Mouse (Mus musculus): ENCODE measurements around the gene St3gal2. TPM values are rescaled to one million over a fixed set of nuclear protein-coding genes. Genes with fewer than 3 reads are reported as not detected.
A peak's percentile ranks its signal among the peaks of the same experiment; 100 is the strongest.

St3gal2 gene
- total and polyA plus RNA-seq, 3 experiments: 16.9 to 44.5 (median 17.0) TPM

GRCm38 (mm10) chr8:110950065-110950484 lies 30.4 kb downstream of the St3gal2 start:
- no peaks in the 10 kb centered on the region for H3K27me3 ChIP-seq (replicated peaks)
- H3K4me3 ChIP-seq (replicated peaks in 1 of 3; ENCODE audit: low read depth in 2 of 3, low read length in 2 of 3, poor library complexity in 1 of 3): peak overlapping the region; percentile 31 to 44 (median 41)
- dilution Hi-C loops (cut with MboI; ENCODE audit: extremely low pct_ligation_motif_present, extremely low pct_unique_long_range_greater_than_20kb, low sequenced_read_pairs): no loop called here
- peak overlapping the region; percentile 70 for H3K4me2 ChIP-seq (ENCODE audit: insufficient read depth, low read depth, poor library complexity, severe bottlenecking)
- peaks cover 18 to 56% of the 10 kb centered on the region in 2 experiments for H3K36me3 ChIP-seq (replicated peaks in 1 of 2; ENCODE audit: control insufficient read depth in 1 of 2, insufficient read depth in 1 of 2, low read length in 1 of 2)
- peak overlapping the region; percentile 91 for H3K27ac ChIP-seq (ENCODE audit: insufficient read depth, low read depth)
- in situ Hi-C loops (cut with MboI; ENCODE audit: low pct_ligation_motif_present, low pct_unique_long_range_greater_than_20kb, low sequenced_read_pairs): no loop called here
- H3K4me1 ChIP-seq (ENCODE audit: control insufficient read depth in 1 of 2, insufficient read depth in 2 of 2): peaks cover 16 to 75% of the 10 kb centered on the region in 2 experiments
- peak overlapping the region; percentile 41 for H3K9ac ChIP-seq (ENCODE audit: insufficient read depth, low read depth)
- peaks cover 29% of the 10 kb centered on the region for H3K79me2 ChIP-seq (replicated peaks; ENCODE audit: control insufficient read depth, extremely low read depth, insufficient read depth, poor library complexity, severe bottlenecking)
- TF ChIP-seq ZMIZ1 (IDR thresholded peaks at IDR 0.05; ENCODE audit: low read depth, low read length) (peak; percentile 25; the same call in 1 of the 2 replicates), UBTF (IDR thresholded peaks at IDR 0.05; ENCODE audit: low read depth, low read length) (no peak), NRF1 (IDR thresholded peaks at IDR 0.05; ENCODE audit: low read depth, low read length) (0 out of 2 replicates have a peak, but pooled peaks have one; percentile 25), ZC3H11A (IDR thresholded peaks at IDR 0.05; ENCODE audit: low read depth, low read length) (no peak), EP300 (IDR thresholded peaks at IDR 0.05; ENCODE audit: low read length) (peak; percentile 82), POLR2AphosphoS2 (IDR thresholded peaks at IDR 0.05; ENCODE audit: low read depth, low read length) (no peak), JUND (conservative IDR thresholded peaks at IDR 0.05; ENCODE audit: low read depth, low read length) (no peak), HCFC1 (IDR thresholded peaks at IDR 0.05; ENCODE audit: low read depth, low read length) (peak; percentile 56), CHD2 (IDR thresholded peaks at IDR 0.05; ENCODE audit: low read length) (peak; percentile 67), MEF2A (IDR thresholded peaks at IDR 0.05; ENCODE audit: borderline replicate concordance, low read depth, low read length) (peak; percentile 95), MXI1 (IDR thresholded peaks at IDR 0.05; ENCODE audit: low read depth, low read length) (peak; percentile 66), MAZ (IDR thresholded peaks at IDR 0.05; ENCODE audit: low read depth, low read length) (peak; percentile 83; the same call in 1 of the 2 replicates), ZKSCAN1 (IDR thresholded peaks at IDR 0.05; ENCODE audit: borderline replicate concordance, low read depth, low read length) (no peak), SMC3 (IDR thresholded peaks at IDR 0.05; ENCODE audit: low read depth, low read length) (peak; percentile 10; the same call in 1 of the 2 replicates), USF2 (conservative IDR thresholded peaks at IDR 0.05; ENCODE audit: low read depth, low read length) (no peak), JUN (IDR thresholded peaks at IDR 0.05; ENCODE audit: insufficient read depth, low read depth, low read length) (no peak), USF1 (IDR thresholded peaks at IDR 0.05; ENCODE audit: low read depth, low read length) (no peak), MYC (IDR thresholded peaks at IDR 0.05; ENCODE audit: low read depth, low read length) (peak; percentile 75; the same call in 1 of the 2 replicates), MAX (IDR thresholded peaks at IDR 0.05; ENCODE audit: low read length) (peak; percentile 84), TCF12 (IDR thresholded peaks at IDR 0.05; ENCODE audit: low read depth, low read length) (peak; percentile 88), RCOR1 (conservative IDR thresholded peaks at IDR 0.05; ENCODE audit: low read depth, low read length) (peak; percentile 82), ETS1 (conservative IDR thresholded peaks at IDR 0.05; ENCODE audit: low read depth, low read length) (peak; percentile 89), GABPA (IDR thresholded peaks at IDR 0.05; ENCODE audit: insufficient replicate concordance, low read depth, low read length) (no peak), ZNF384 (IDR thresholded peaks at IDR 0.05; ENCODE audit: low read depth, low read length) (no peak; the same call in 1 of the 2 replicates), IRF4 (IDR thresholded peaks at IDR 0.05; ENCODE audit: low read depth, low read length) (peak; percentile 77), SIN3A (IDR thresholded peaks at IDR 0.05; ENCODE audit: low read length) (peak; percentile 79), BHLHE40 (IDR thresholded peaks at IDR 0.05; ENCODE audit: low read depth, low read length) (peak; percentile 87), ELF1 (IDR thresholded peaks at IDR 0.05; ENCODE audit: low read depth, low read length) (peak; percentile 61), TBP (conservative IDR thresholded peaks at IDR 0.05; ENCODE audit: low read depth, low read length) (peak; percentile 77; the same call in 1 of the 2 replicates), NELFE (IDR thresholded peaks at IDR 0.05; ENCODE audit: low read depth, low read length) (no peak), POLR2A (IDR thresholded peaks at IDR 0.05; ENCODE audit: low read depth, low read length) (peak; percentile 68), CTCF (conservative IDR thresholded peaks at IDR 0.05 in 1 of 2, IDR thresholded peaks at IDR 0.05 in 1 of 2; ENCODE audit: low read depth in 2 of 2, low read length in 2 of 2) (no peak), KAT2A (IDR thresholded peaks at IDR 0.05; ENCODE audit: insufficient replicate concordance, low read length) (0 out of 2 replicates have a peak, but pooled peaks have one; percentile 58), MAFK (IDR thresholded peaks at IDR 0.05; ENCODE audit: insufficient replicate concordance, low read length) (0 out of 2 replicates have a peak, but pooled peaks have one; percentile 21), E2F4 (IDR thresholded peaks at IDR 0.05; ENCODE audit: insufficient replicate concordance, low read depth, low read length) (no peak)
- H3K9me3 ChIP-seq (replicated peaks; ENCODE audit: low read length): peaks cover 2% of the 10 kb centered on the region
- peak; percentile 94 for DNase-seq (ENCODE audit: extremely low read depth)
